Mouse (Mus musculus) MEL (cell line): Measurements from ENCODE around the gene 1700025G04Rik. TPM values are rescaled to one million over a fixed set of nuclear protein-coding genes. Genes with fewer than 3 reads are reported as not detected.

Experiments used
- DNase-seq: peaks from one replicate; pipeline ENCODE4 v3.0.0; 2011; ENCODE audit warnings: low read depth, low spot score
- H3K27ac ChIP-seq: 2 replicates; pipeline ENCODE4 v1.5.1; 2012; ENCODE audit warnings: low read depth, mild to moderate bottlenecking, control low read depth, low read length, moderate library complexity; ENCODE audit not compliant: control insufficient read depth
- H3K27me3 ChIP-seq, 2 experiments: fragments of 150-350 bp in 1 of 2; sonication (generic) in 1 of 2; 2 replicates each; pipeline ENCODE4 v1.6.1; 2012; ENCODE audit warnings: low read length in 2 of 2, mild to moderate bottlenecking in 2 of 2, improper control_type of control experiment in 1 of 2, moderate library complexity in 1 of 2; ENCODE audit not compliant: insufficient read depth in 2 of 2, control insufficient read depth in 1 of 2
- H3K36me3 ChIP-seq, 2 experiments: 2 replicates each; pipeline ENCODE4 v1.6.1; 2012 to 2014; ENCODE audit warnings: low read length in 2 of 2, improper control_type of control experiment in 1 of 2, inconsistent platforms in 1 of 2, mild to moderate bottlenecking in 1 of 2; ENCODE audit not compliant: insufficient read depth in 2 of 2, control insufficient read depth in 1 of 2
- H3K4me1 ChIP-seq, 2 experiments: fragments of 150-350 bp in 1 of 2; sonication (generic) in 1 of 2; 2 replicates each; pipeline ENCODE4 v1.6.1; 2012; ENCODE audit warnings: low read length in 2 of 2, improper control_type of control experiment in 1 of 2, mild to moderate bottlenecking in 1 of 2; ENCODE audit not compliant: insufficient read depth in 2 of 2, control insufficient read depth in 1 of 2
- H3K4me3 ChIP-seq, 2 experiments: fragments of 150-350 bp in 1 of 2; sonication (generic) in 1 of 2; 2 replicates each; pipeline ENCODE4 v1.5.1; 2012; ENCODE audit warnings: low read depth in 2 of 2, low read length in 2 of 2, mild to moderate bottlenecking in 2 of 2, moderate library complexity in 2 of 2, control low read depth in 1 of 2, improper control_type of control experiment in 1 of 2; ENCODE audit not compliant: control insufficient read depth in 1 of 2, insufficient read depth in 1 of 2
- H3K79me2 ChIP-seq: 2 replicates; pipeline ENCODE4 v1.6.1; 2012; ENCODE audit warnings: mild to moderate bottlenecking, low read length, moderate library complexity; ENCODE audit not compliant: control insufficient read depth, poor library complexity, insufficient read depth
- H3K9ac ChIP-seq: 2 replicates; pipeline ENCODE4 v1.6.1; 2012; ENCODE audit warnings: low read depth, mild to moderate bottlenecking, control low read depth, low read length, moderate library complexity; ENCODE audit not compliant: control insufficient read depth, poor library complexity, severe bottlenecking
- H3K9me3 ChIP-seq: fragments of 150-350 bp; sonication (generic); replicated peaks from 2 replicates; pipeline ENCODE4 v1.6.1; 2012; ENCODE audit warnings: mild to moderate bottlenecking, low read length, improper control_type of control experiment, moderate library complexity; ENCODE audit not compliant: insufficient read depth
- CHD1 ChIP-seq: IDR thresholded peaks from 2 replicates; pipeline ENCODE4 v1.6.1; 2012; ENCODE audit warnings: low read depth, mild to moderate bottlenecking, inconsistent platforms, low read length, improper control_type of control experiment
- ELF1 ChIP-seq: IDR thresholded peaks from 2 replicates; pipeline ENCODE4 v1.6.1; 2014; ENCODE audit warnings: low read depth, mild to moderate bottlenecking, inconsistent platforms, low read length, improper control_type of control experiment, moderate library complexity
- EP300 ChIP-seq, 2 experiments: IDR thresholded peaks; 2 replicates each; pipeline ENCODE4 v1.6.1; 2011; ENCODE audit warnings: improper control_type of control experiment in 2 of 2, low read length in 2 of 2, low read depth in 1 of 2, mild to moderate bottlenecking in 1 of 2
- GABPA ChIP-seq: IDR thresholded peaks from 2 replicates; pipeline ENCODE4 v1.6.1; 2012; ENCODE audit warnings: low read depth, mild to moderate bottlenecking, inconsistent platforms, low read length, improper control_type of control experiment, moderate library complexity
- GATA1 ChIP-seq: IDR thresholded peaks from 2 replicates; pipeline ENCODE4 v1.6.1; 2011; ENCODE audit warnings: low read depth, low read length, improper control_type of control experiment
- KAT2A ChIP-seq: conservative IDR thresholded peaks from 2 replicates; pipeline ENCODE4 v1.6.1; 2012; ENCODE audit warnings: low read depth, low read length, improper control_type of control experiment, inconsistent platforms
- MEF2A ChIP-seq: IDR thresholded peaks from 2 replicates; pipeline ENCODE4 v1.6.1; 2014; ENCODE audit warnings: low read depth, mild to moderate bottlenecking, inconsistent platforms, low read length, improper control_type of control experiment; ENCODE audit not compliant: poor library complexity, insufficient replicate concordance, severe bottlenecking; ENCODE audit errors: extremely low read depth
- NRF1 ChIP-seq: IDR thresholded peaks from 2 replicates; pipeline ENCODE4 v1.6.1; 2014; ENCODE audit warnings: low read depth, mild to moderate bottlenecking, inconsistent platforms, low read length, improper control_type of control experiment, moderate library complexity; ENCODE audit not compliant: poor library complexity, insufficient read depth, severe bottlenecking
- POLR2A ChIP-seq, 2 experiments: IDR thresholded peaks; 2 replicates each; pipeline ENCODE4 v1.6.1; 2011 to 2012; ENCODE audit warnings: low read length in 2 of 2, mild to moderate bottlenecking in 2 of 2, control low read depth in 1 of 2, improper control_type of control experiment in 1 of 2, low read depth in 1 of 2, moderate library complexity in 1 of 2; ENCODE audit not compliant: control insufficient read depth in 1 of 2, insufficient read depth in 1 of 2, poor library complexity in 1 of 2
- POLR2AphosphoS2 ChIP-seq: IDR thresholded peaks from 2 replicates; pipeline ENCODE4 v1.6.1; 2011; ENCODE audit warnings: low read length, improper control_type of control experiment
- RAD21 ChIP-seq: IDR thresholded peaks from 2 replicates; pipeline ENCODE4 v1.6.1; 2011; ENCODE audit warnings: mild to moderate bottlenecking, low read depth, low read length, improper control_type of control experiment
- TAL1 ChIP-seq: IDR thresholded peaks from 2 replicates; pipeline ENCODE4 v1.6.1; 2012; ENCODE audit warnings: mild to moderate bottlenecking, inconsistent platforms, low read length, moderate library complexity, mixed read lengths
- TBP ChIP-seq: IDR thresholded peaks from 2 replicates; pipeline ENCODE4 v1.8.0; 2011; ENCODE audit warnings: low read depth, low read length, improper control_type of control experiment
- TCF12 ChIP-seq: IDR thresholded peaks from 2 replicates; pipeline ENCODE4 v1.6.1; 2014; ENCODE audit warnings: low read depth, mild to moderate bottlenecking, inconsistent platforms, low read length, improper control_type of control experiment, moderate library complexity
- USF1 ChIP-seq: IDR thresholded peaks from 2 replicates; pipeline ENCODE4 v1.6.1; 2014; ENCODE audit warnings: low read depth, mild to moderate bottlenecking, inconsistent platforms, low read length, improper control_type of control experiment, moderate library complexity
- ZMIZ1 ChIP-seq: IDR thresholded peaks from 2 replicates; pipeline ENCODE4 v1.6.1; 2012; ENCODE audit warnings: low read depth, mild to moderate bottlenecking, inconsistent platforms, low read length, improper control_type of control experiment, moderate library complexity
- polyA plus RNA-seq, 2 experiments: library from polyadenylated mRNA; stranded (reverse) in 1 of 2; unstranded in 1 of 2; fragments of >175 nt in 1 of 2; fragments of >200 nt in 1 of 2; gene quantifications; 2 replicates each; pipeline versions ENCODE4 v1.2.1 to v1.2.4; 2012; ENCODE audit warnings: low replicate concordance in 2 of 2, low read depth in 1 of 2; ENCODE audit not compliant: insufficient read length in 2 of 2, insufficient read depth in 1 of 2, missing spikeins in 1 of 2
- total RNA-seq: library from RNA; depleted of rRNA; stranded (reverse); fragments of 300-350 nt; gene quantifications from 2 replicates; pipeline ENCODE4 v1.2.3, GENCODE M21; 2012

The 1700025G04Rik gene
- total and polyA plus RNA-seq, 3 experiments, result 0.04 to 0.91 TPM; not detected in 1

DNA sequence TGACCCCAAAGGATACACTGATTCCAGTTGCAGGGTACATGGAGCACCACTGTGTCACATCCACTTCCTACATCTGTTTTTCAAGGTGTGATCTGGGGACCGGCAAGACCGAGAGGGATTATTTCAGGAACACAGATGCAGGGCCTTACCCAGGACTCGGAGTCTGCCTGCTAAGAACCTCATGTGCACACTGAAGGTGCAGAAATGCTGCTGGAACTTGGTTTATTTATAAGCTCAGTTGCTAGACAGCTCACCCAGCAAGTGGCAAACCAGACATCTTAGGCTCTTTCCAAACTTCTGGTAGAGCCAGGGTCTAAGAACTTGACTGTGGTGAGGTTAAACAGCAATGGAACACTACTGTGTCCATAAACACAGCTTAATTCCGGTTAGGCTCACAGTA, 61.2 kb downstream of the 1700025G04Rik start (continued):
- TF ChIP-seq MEF2A (no peak), TBP (no peak)

- Histone ChIP-seq H3K27ac (no peak overlapping the region), H3K9ac (no peak overlapping the region), H3K4me3 (no peak overlapping the region), H3K4me1 (no peaks in the 10 kb centered on the region), H3K36me3 (no peaks in the 10 kb centered on the region), H3K9me3 (no peaks in the 10 kb centered on the region), H3K79me2 (no peaks in the 10 kb centered on the region), H3K27me3 (no peaks in the 10 kb centered on the region)
- TF ChIP-seq GABPA, result no peak
- no peak for TF ChIP-seq ELF1
- TF ChIP-seq MEF2A, result no peak
- TF ChIP-seq ZMIZ1, result no peak
- no peak for TF ChIP-seq EP300 (IDR thresholded peaks at IDR 0.05; ENCODE audit: low read depth in 1 of 2, low read length in 2 of 2)
- TF ChIP-seq KAT2A, result no peak
- no peak for TF ChIP-seq RAD21
- TF ChIP-seq TCF12, result no peak
- DNase-seq, result no peak
These were observed 63.2 kb downstream of the 1700025G04Rik start for GRCm38 (mm10) chr1:152026762-152027161.

DNA sequence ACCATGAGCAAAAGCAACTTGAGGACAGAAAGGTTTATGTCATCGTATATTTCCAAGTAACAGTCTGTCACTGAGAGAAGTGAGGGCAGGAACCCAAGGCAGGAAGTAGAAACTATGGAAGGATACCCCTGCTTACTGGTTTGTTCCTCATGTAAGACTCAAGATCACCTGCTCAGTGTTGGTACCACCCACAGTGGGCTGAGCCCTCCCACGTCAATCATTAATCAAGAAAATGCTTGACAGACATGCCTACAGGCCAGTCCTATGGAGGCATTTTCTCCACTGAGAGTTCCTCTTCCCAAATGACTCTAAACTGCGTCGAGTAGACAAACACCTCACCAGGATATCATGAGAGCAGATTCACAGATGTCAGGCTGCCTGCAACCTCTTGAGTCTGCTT, 64.6 kb downstream of the 1700025G04Rik start:
- H3K9ac ChIP-seq, result no peak overlapping the region
- H3K9me3 ChIP-seq, result no peaks in the 10 kb centered on the region
- H3K4me1 ChIP-seq, result no peaks in the 10 kb centered on the region
- no peak for DNase-seq
- no peaks in the 10 kb centered on the region for H3K27me3 ChIP-seq
- H3K4me3 ChIP-seq, result no peak overlapping the region
- H3K27ac ChIP-seq, result no peak overlapping the region
- no peaks in the 10 kb centered on the region for H3K79me2 ChIP-seq
- H3K36me3 ChIP-seq, result no peaks in the 10 kb centered on the region
- TF ChIP-seq POLR2A (IDR thresholded peaks at IDR 0.05; ENCODE audit: control insufficient read depth in 1 of 2, insufficient read depth in 1 of 2, low read depth in 1 of 2, low read length in 2 of 2, poor library complexity in 1 of 2) (no peak), CHD1 (no peak), USF1 (no peak), NRF1 (no peak), TAL1 (no peak), GATA1 (no peak), POLR2AphosphoS2 (no peak)
